Mouse (Mus musculus): ENCODE data around the gene Lhb.

- no peak for TF ChIP-seq CTCF (IDR thresholded peaks at IDR 0.05; ENCODE audit: low read depth)
- no peak for TF ChIP-seq EP300 (optimal IDR thresholded peaks at IDR 0.05)
Measured at GRCm38 (mm10) chr7:45436444-45436843, 15.8 kb downstream of the Lhb start.
